Mouse (Mus musculus): ENCODE results near the gene Cblc. TPM values are rescaled to one million over a fixed set of nuclear protein-coding genes. Genes with fewer than 3 reads are reported as not detected.

Gene Cblc
- polyA plus RNA-seq (2015; fragmentation: Nextera tagmentation; extraction: Ambion mirVana), result not detected in 2 replicates

GRCm38 (mm10) chr7:19796697-19797588 is at the start of gene Cblc:
TSS of gene Cblc (minus strand) at chr7:19796809.

DNA sequence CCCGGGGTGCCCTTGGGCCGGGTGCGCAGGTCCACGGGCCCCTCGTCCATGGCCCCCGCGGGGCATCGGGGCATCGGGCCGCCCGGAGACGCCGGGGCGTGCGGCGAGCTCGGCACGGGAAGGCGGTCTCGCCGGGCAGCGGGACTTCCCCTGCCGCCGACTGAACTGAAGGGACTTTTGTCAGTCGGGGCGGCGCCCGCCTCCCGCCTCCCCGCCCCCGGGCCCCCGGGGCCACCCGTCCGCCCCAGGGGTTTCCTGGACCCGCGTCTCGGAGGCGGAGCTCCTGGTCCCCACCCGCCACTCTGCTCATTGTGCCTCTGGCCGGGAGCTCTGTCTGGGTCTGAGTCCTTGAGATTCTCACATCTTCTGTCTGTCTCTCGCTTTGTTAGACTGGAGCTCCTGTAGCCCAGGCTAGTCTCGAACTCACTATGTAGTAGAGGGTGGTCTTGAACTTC is 26.0 kb upstream of the Cblc start, which contains the start of gene Bcl3:
Gene Bcl3 (minus strand): TSS at position 167 of the 455 bp plus-strand sequence.

DNA sequence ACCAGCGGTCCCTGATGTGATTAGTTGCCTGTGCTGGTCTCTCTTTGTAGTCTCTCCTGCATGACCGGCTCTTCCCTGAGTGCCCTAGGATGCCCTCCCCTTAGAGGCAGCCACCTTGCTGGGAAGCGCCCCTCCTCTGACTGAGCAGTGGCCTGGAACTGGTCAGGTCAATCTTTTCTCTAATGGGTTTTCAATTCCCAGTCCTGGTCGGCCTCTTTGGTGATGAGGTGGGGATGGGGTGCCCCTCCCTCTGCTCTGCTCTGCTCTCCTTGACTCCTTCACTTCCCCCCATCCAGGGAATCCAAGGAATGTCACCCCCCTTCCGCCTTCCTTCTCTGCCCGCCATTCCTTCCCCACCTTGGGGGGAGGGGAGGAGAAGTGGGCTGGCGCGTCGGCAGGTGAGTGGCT is 25.6 kb downstream of the Cblc start, which contains the start of gene Bcam:
Gene Bcam (minus strand): TSS at position 33 of the 408 bp plus-strand sequence.

GRCm38 (mm10) chr7:19750217-19751069 is 46.2 kb downstream of the Cblc start, which contains the start of gene Nectin2:
TSS of gene Nectin2 (minus strand) at chr7:19750483.

Other genes starting within 250 kb of the Cblc start
- 11.3 and 12.5 TPM in 2 replicates for gene Ppp1r37, start 233.7 kb downstream of the Cblc start, polyA plus RNA-seq (2015; fragmentation: Nextera tagmentation; extraction: Ambion mirVana)
- gene Zfp296, start 219.5 kb downstream of the Cblc start, polyA plus RNA-seq (2015; fragmentation: Nextera tagmentation; extraction: Ambion mirVana), result 1.8 and 1.9 TPM in 2 replicates
- gene Gemin7, start 219.2 kb downstream of the Cblc start, polyA plus RNA-seq (2015; fragmentation: Nextera tagmentation; extraction: Ambion mirVana), result 111 and 119 TPM in 2 replicates
- 18.1 and 23.1 TPM in 2 replicates for gene Clasrp, start 192.3 kb downstream of the Cblc start, polyA plus RNA-seq (2015; fragmentation: Nextera tagmentation; extraction: Ambion mirVana)
- 4.3 and 6.2 TPM in 2 replicates for gene Relb, start 167.4 kb downstream of the Cblc start, polyA plus RNA-seq (2015; fragmentation: Nextera tagmentation; extraction: Ambion mirVana)
- 36.0 and 39.2 TPM in 2 replicates for gene Clptm1, start 131.8 kb downstream of the Cblc start, polyA plus RNA-seq (2015; fragmentation: Nextera tagmentation; extraction: Ambion mirVana)
- 6.8 and 9.4 TPM in 2 replicates for gene Apoc2, start 118.9 kb downstream of the Cblc start, polyA plus RNA-seq (2015; fragmentation: Nextera tagmentation; extraction: Ambion mirVana)
- gene Gm44805, start 115.4 kb downstream of the Cblc start, polyA plus RNA-seq (2015; fragmentation: Nextera tagmentation; extraction: Ambion mirVana), result 0.24 and 0.97 TPM in 2 replicates
- 1.3 and 1.5 TPM in 2 replicates for gene Apoc4, start 115.3 kb downstream of the Cblc start, polyA plus RNA-seq (2015; fragmentation: Nextera tagmentation; extraction: Ambion mirVana)
- gene Apoc1, start 104.1 kb downstream of the Cblc start, polyA plus RNA-seq (2015; fragmentation: Nextera tagmentation; extraction: Ambion mirVana), result 13.8 and 18.6 TPM in 2 replicates
- 304 and 441 TPM in 2 replicates for gene Apoe, start 97.6 kb downstream of the Cblc start, polyA plus RNA-seq (2015; fragmentation: Nextera tagmentation; extraction: Ambion mirVana)
- gene Tomm40, start 81.4 kb downstream of the Cblc start, polyA plus RNA-seq (2015; fragmentation: Nextera tagmentation; extraction: Ambion mirVana), result 96.6 TPM in 2 replicates
- gene Nectin2, start 46.3 kb downstream of the Cblc start, polyA plus RNA-seq (2015; fragmentation: Nextera tagmentation; extraction: Ambion mirVana), result 21.6 and 27.0 TPM in 2 replicates
- gene Bcam, start 25.8 kb downstream of the Cblc start, polyA plus RNA-seq (2015; fragmentation: Nextera tagmentation; extraction: Ambion mirVana), result 35.6 and 45.1 TPM in 2 replicates
- 5.3 and 5.5 TPM in 2 replicates for gene Bcl3, start 26.0 kb upstream of the Cblc start, polyA plus RNA-seq (2015; fragmentation: Nextera tagmentation; extraction: Ambion mirVana)
- gene Gm19345, start 55.2 kb upstream of the Cblc start, polyA plus RNA-seq (2015; fragmentation: Nextera tagmentation; extraction: Ambion mirVana), result 0.24 and 0.32 TPM in 2 replicates
- 0.52 and 0.93 TPM in 2 replicates for gene Ceacam16, start 64.5 kb upstream of the Cblc start, polyA plus RNA-seq (2015; fragmentation: Nextera tagmentation; extraction: Ambion mirVana)
- not detected in 2 replicates for gene Ceacam19, start 91.2 kb upstream of the Cblc start, polyA plus RNA-seq (2015; fragmentation: Nextera tagmentation; extraction: Ambion mirVana)
- 5.1 and 7.1 TPM in 2 replicates for gene Pvr, start 124.4 kb upstream of the Cblc start, polyA plus RNA-seq (2015; fragmentation: Nextera tagmentation; extraction: Ambion mirVana)
- 0.28 and 0.37 TPM in 2 replicates for gene Igsf23, start 153.9 kb upstream of the Cblc start, polyA plus RNA-seq (2015; fragmentation: Nextera tagmentation; extraction: Ambion mirVana)
- not detected in 2 replicates for gene Ceacam20, start 168.6 kb upstream of the Cblc start, polyA plus RNA-seq (2015; fragmentation: Nextera tagmentation; extraction: Ambion mirVana)
- gene Nlrp9b, start 194.7 kb upstream of the Cblc start, polyA plus RNA-seq (2015; fragmentation: Nextera tagmentation; extraction: Ambion mirVana), result not detected in 2 replicates